Mouse (Mus musculus) cerebellum, adult 8-10 months (tissue): ENCODE results near the gene Fads3.

Experiments
- DNase-seq: peaks from one replicate; pipeline ENCODE4 v3.0.0; 2022

Fads3 gene

GRCm38 (mm10) chr19:10071892-10072291 is 30.5 kb downstream of the Fads3 start:
- no peak for DNase-seq

- DNase-seq = no peak
These were observed 31.8 kb downstream of the Fads3 start for GRCm38 (mm10) chr19:10073145-10073544.

- DNase-seq = no peak
These were observed 37.0 kb downstream of the Fads3 start for GRCm38 (mm10) chr19:10078392-10078791.

- no peak for DNase-seq
These were observed 39.0 kb downstream of the Fads3 start for GRCm38 (mm10) chr19:10080384-10080783.

- no peak for DNase-seq
These were observed 40.7 kb downstream of the Fads3 start for GRCm38 (mm10) chr19:10082105-10082504.

- DNase-seq = no peak
These were observed 44.1 kb downstream of the Fads3 start for GRCm38 (mm10) chr19:10085454-10085853.

- no peak for DNase-seq
These were observed 45.6 kb downstream of the Fads3 start for GRCm38 (mm10) chr19:10086976-10087375.

- DNase-seq = no peak
These were observed 52.5 kb downstream of the Fads3 start for GRCm38 (mm10) chr19:10093829-10094228.

- DNase-seq = no peak
These were observed 53.3 kb downstream of the Fads3 start for GRCm38 (mm10) chr19:10094695-10095094.

- no peak for DNase-seq
These were observed 55.1 kb downstream of the Fads3 start for GRCm38 (mm10) chr19:10096371-10096876.

- no peak for DNase-seq
These were observed 56.5 kb downstream of the Fads3 start for GRCm38 (mm10) chr19:10097826-10098225.

GRCm38 (mm10) chr19:10100631-10101071 is 59.3 kb downstream of the Fads3 start:
- DNase-seq = peak; percentile 24

GRCm38 (mm10) chr19:10101341-10102053 is 60.1 kb downstream of the Fads3 start, which contains the start of gene Fads2:
Gene Fads2 (minus strand): TSS chr19:10101746.
- DNase-seq = peak; percentile 39

- DNase-seq = no peak
These were observed 60.8 kb downstream of the Fads3 start for GRCm38 (mm10) chr19:10102054-10102700.

GRCm38 (mm10) chr19:10104234-10104633 is 62.9 kb downstream of the Fads3 start:
- DNase-seq = no peak

GRCm38 (mm10) chr19:10105034-10105493 is 63.7 kb downstream of the Fads3 start:
- DNase-seq = no peak

- DNase-seq = no peak
These were observed 65.3 kb downstream of the Fads3 start for GRCm38 (mm10) chr19:10106634-10107033.

- no peak for DNase-seq
These were observed 65.8 kb downstream of the Fads3 start for GRCm38 (mm10) chr19:10107051-10107611.

- no peak for DNase-seq
These were observed 66.8 kb downstream of the Fads3 start for GRCm38 (mm10) chr19:10108129-10108528.

GRCm38 (mm10) chr19:10108666-10109065 is 67.3 kb downstream of the Fads3 start:
- DNase-seq = no peak
